Mouse (Mus musculus) MEL (cell line): ENCODE measurements around the gene Lao1. TPM values are rescaled to one million over a fixed set of nuclear protein-coding genes. Genes with fewer than 3 reads are reported as not detected.

Experiments used
- DNase-seq: peaks from one replicate; pipeline ENCODE4 v3.0.0; 2011; ENCODE audit warnings: low read depth, low spot score
- H3K27ac ChIP-seq: 2 replicates; pipeline ENCODE4 v1.5.1; 2012; ENCODE audit warnings: low read depth, mild to moderate bottlenecking, control low read depth, low read length, moderate library complexity; ENCODE audit not compliant: control insufficient read depth
- H3K27me3 ChIP-seq, 2 experiments: fragments of 150-350 bp in 1 of 2; sonication (generic) in 1 of 2; 2 replicates each; pipeline ENCODE4 v1.6.1; 2012; ENCODE audit warnings: low read length in 2 of 2, mild to moderate bottlenecking in 2 of 2, improper control_type of control experiment in 1 of 2, moderate library complexity in 1 of 2; ENCODE audit not compliant: insufficient read depth in 2 of 2, control insufficient read depth in 1 of 2
- H3K36me3 ChIP-seq, 2 experiments: 2 replicates each; pipeline ENCODE4 v1.6.1; 2012 to 2014; ENCODE audit warnings: low read length in 2 of 2, improper control_type of control experiment in 1 of 2, inconsistent platforms in 1 of 2, mild to moderate bottlenecking in 1 of 2; ENCODE audit not compliant: insufficient read depth in 2 of 2, control insufficient read depth in 1 of 2
- H3K4me1 ChIP-seq, 2 experiments: fragments of 150-350 bp in 1 of 2; sonication (generic) in 1 of 2; 2 replicates each; pipeline ENCODE4 v1.6.1; 2012; ENCODE audit warnings: low read length in 2 of 2, improper control_type of control experiment in 1 of 2, mild to moderate bottlenecking in 1 of 2; ENCODE audit not compliant: insufficient read depth in 2 of 2, control insufficient read depth in 1 of 2
- H3K4me3 ChIP-seq, 2 experiments: fragments of 150-350 bp in 1 of 2; sonication (generic) in 1 of 2; 2 replicates each; pipeline ENCODE4 v1.5.1; 2012; ENCODE audit warnings: low read depth in 2 of 2, low read length in 2 of 2, mild to moderate bottlenecking in 2 of 2, moderate library complexity in 2 of 2, control low read depth in 1 of 2, improper control_type of control experiment in 1 of 2; ENCODE audit not compliant: control insufficient read depth in 1 of 2, insufficient read depth in 1 of 2
- H3K79me2 ChIP-seq: 2 replicates; pipeline ENCODE4 v1.6.1; 2012; ENCODE audit warnings: mild to moderate bottlenecking, low read length, moderate library complexity; ENCODE audit not compliant: control insufficient read depth, poor library complexity, insufficient read depth
- H3K9ac ChIP-seq: 2 replicates; pipeline ENCODE4 v1.6.1; 2012; ENCODE audit warnings: low read depth, mild to moderate bottlenecking, control low read depth, low read length, moderate library complexity; ENCODE audit not compliant: control insufficient read depth, poor library complexity, severe bottlenecking
- H3K9me3 ChIP-seq: fragments of 150-350 bp; sonication (generic); replicated peaks from 2 replicates; pipeline ENCODE4 v1.6.1; 2012; ENCODE audit warnings: mild to moderate bottlenecking, low read length, improper control_type of control experiment, moderate library complexity; ENCODE audit not compliant: insufficient read depth
- CHD1 ChIP-seq: IDR thresholded peaks from 2 replicates; pipeline ENCODE4 v1.6.1; 2012; ENCODE audit warnings: low read depth, mild to moderate bottlenecking, inconsistent platforms, low read length, improper control_type of control experiment
- CHD2 ChIP-seq: IDR thresholded peaks from 2 replicates; pipeline ENCODE4 v1.6.1; 2011; ENCODE audit warnings: low read length, improper control_type of control experiment
- E2F4 ChIP-seq: IDR thresholded peaks from 2 replicates; pipeline ENCODE4 v1.6.1; 2011; ENCODE audit warnings: low read depth, low read length, improper control_type of control experiment, borderline replicate concordance
- EP300 ChIP-seq, 2 experiments: IDR thresholded peaks; 2 replicates each; pipeline ENCODE4 v1.6.1; 2011; ENCODE audit warnings: improper control_type of control experiment in 2 of 2, low read length in 2 of 2, low read depth in 1 of 2, mild to moderate bottlenecking in 1 of 2
- ETS1 ChIP-seq: IDR thresholded peaks from 2 replicates; pipeline ENCODE4 v1.6.1; 2012; ENCODE audit warnings: low read depth, mild to moderate bottlenecking, inconsistent platforms, low read length, improper control_type of control experiment, moderate library complexity
- GABPA ChIP-seq: IDR thresholded peaks from 2 replicates; pipeline ENCODE4 v1.6.1; 2012; ENCODE audit warnings: low read depth, mild to moderate bottlenecking, inconsistent platforms, low read length, improper control_type of control experiment, moderate library complexity
- HCFC1 ChIP-seq: IDR thresholded peaks from 2 replicates; pipeline ENCODE4 v1.6.1; 2012; ENCODE audit warnings: low read depth, mild to moderate bottlenecking, inconsistent platforms, low read length, improper control_type of control experiment, moderate library complexity
- KAT2A ChIP-seq: conservative IDR thresholded peaks from 2 replicates; pipeline ENCODE4 v1.6.1; 2012; ENCODE audit warnings: low read depth, low read length, improper control_type of control experiment, inconsistent platforms
- MYB ChIP-seq: IDR thresholded peaks from 2 replicates; pipeline ENCODE4 v1.6.1; 2011; ENCODE audit warnings: mild to moderate bottlenecking, low read depth, low read length, improper control_type of control experiment
- NELFE ChIP-seq: IDR thresholded peaks from 2 replicates; pipeline ENCODE4 v1.6.1; 2011; ENCODE audit warnings: low read depth, low read length, improper control_type of control experiment
- NRF1 ChIP-seq: IDR thresholded peaks from 2 replicates; pipeline ENCODE4 v1.6.1; 2014; ENCODE audit warnings: low read depth, mild to moderate bottlenecking, inconsistent platforms, low read length, improper control_type of control experiment, moderate library complexity; ENCODE audit not compliant: poor library complexity, insufficient read depth, severe bottlenecking
- POLR2AphosphoS2 ChIP-seq: IDR thresholded peaks from 2 replicates; pipeline ENCODE4 v1.6.1; 2011; ENCODE audit warnings: low read length, improper control_type of control experiment
- POLR2AphosphoS5 ChIP-seq: IDR thresholded peaks from 2 replicates; pipeline ENCODE4 v1.6.1; 2012; ENCODE audit warnings: low read depth, borderline replicate concordance, mild to moderate bottlenecking, inconsistent platforms, low read length, moderate library complexity, mixed read lengths
- RAD21 ChIP-seq: IDR thresholded peaks from 2 replicates; pipeline ENCODE4 v1.6.1; 2011; ENCODE audit warnings: mild to moderate bottlenecking, low read depth, low read length, improper control_type of control experiment
- TBP ChIP-seq: IDR thresholded peaks from 2 replicates; pipeline ENCODE4 v1.8.0; 2011; ENCODE audit warnings: low read depth, low read length, improper control_type of control experiment
- UBTF ChIP-seq: IDR thresholded peaks from 2 replicates; pipeline ENCODE4 v1.6.1; 2012; ENCODE audit warnings: low read depth, mild to moderate bottlenecking, inconsistent platforms, low read length, improper control_type of control experiment, moderate library complexity, borderline replicate concordance; ENCODE audit not compliant: insufficient read depth
- USF2 ChIP-seq, 2 experiments: IDR thresholded peaks; 2 replicates each; pipeline ENCODE4 v1.6.1; 2011 to 2012; ENCODE audit warnings: improper control_type of control experiment in 2 of 2, low read length in 2 of 2, borderline replicate concordance in 1 of 2, inconsistent platforms in 1 of 2, low read depth in 1 of 2, mild to moderate bottlenecking in 1 of 2; ENCODE audit not compliant: insufficient read depth in 1 of 2
- ZC3H11A ChIP-seq: IDR thresholded peaks from 2 replicates; pipeline ENCODE4 v1.6.1; 2012; ENCODE audit warnings: low read depth, mild to moderate bottlenecking, inconsistent platforms, low read length, improper control_type of control experiment
- ZMIZ1 ChIP-seq: IDR thresholded peaks from 2 replicates; pipeline ENCODE4 v1.6.1; 2012; ENCODE audit warnings: low read depth, mild to moderate bottlenecking, inconsistent platforms, low read length, improper control_type of control experiment, moderate library complexity
- ZNF384 ChIP-seq: IDR thresholded peaks from 2 replicates; pipeline ENCODE4 v1.6.1; 2012; ENCODE audit warnings: low read depth, mild to moderate bottlenecking, inconsistent platforms, low read length, improper control_type of control experiment
- polyA plus RNA-seq, 2 experiments: library from polyadenylated mRNA; stranded (reverse) in 1 of 2; unstranded in 1 of 2; fragments of >175 nt in 1 of 2; fragments of >200 nt in 1 of 2; gene quantifications; 2 replicates each; pipeline versions ENCODE4 v1.2.1 to v1.2.4; 2012; ENCODE audit warnings: low replicate concordance in 2 of 2, low read depth in 1 of 2; ENCODE audit not compliant: insufficient read length in 2 of 2, insufficient read depth in 1 of 2, missing spikeins in 1 of 2
- total RNA-seq: library from RNA; depleted of rRNA; stranded (reverse); fragments of 300-350 nt; gene quantifications from 2 replicates; pipeline ENCODE4 v1.2.3, GENCODE M21; 2012

The Lao1 gene
- total and polyA plus RNA-seq, 3 experiments = not detected

- Histone ChIP-seq H3K4me3 (no peak overlapping the region), H3K79me2 (no peaks in the 10 kb centered on the region), H3K27me3 (peaks cover 0 to 1% of the 10 kb centered on the region in 2 experiments; a peak in 2 of 4 replicates), H3K9ac (no peak overlapping the region), H3K4me1 (no peaks in the 10 kb centered on the region), H3K9me3 (no peaks in the 10 kb centered on the region), H3K36me3 (no peaks in the 10 kb centered on the region), H3K27ac (no peak overlapping the region)
- no peak for DNase-seq
- TF ChIP-seq EP300 (IDR thresholded peaks at IDR 0.05; ENCODE audit: low read depth in 1 of 2, low read length in 2 of 2) = no peak
- no peak for TF ChIP-seq USF2 (IDR thresholded peaks at IDR 0.05; ENCODE audit: borderline replicate concordance in 1 of 2, insufficient read depth in 1 of 2, low read depth in 1 of 2, low read length in 2 of 2)
- no peak for TF ChIP-seq TBP
- TF ChIP-seq UBTF = no peak
- TF ChIP-seq ZMIZ1 = no peak
- no peak for TF ChIP-seq KAT2A
Observed at GRCm38 (mm10) chr4:118967711-118968110, 6.3 kb downstream of the Lao1 start.

- TF ChIP-seq NRF1 = no peak
- TF ChIP-seq HCFC1 = no peak
- no peak for TF ChIP-seq CHD1
- no peak for TF ChIP-seq POLR2AphosphoS2
- TF ChIP-seq ZC3H11A = no peak
- no peak for TF ChIP-seq RAD21
- Histone ChIP-seq H3K9me3 (no peaks in the 10 kb centered on the region), H3K27me3 (no peaks in the 10 kb centered on the region; a peak in 1 of 4 replicates), H3K4me1 (no peaks in the 10 kb centered on the region), H3K9ac (no peak overlapping the region), H3K27ac (no peak overlapping the region), H3K36me3 (no peaks in the 10 kb centered on the region), H3K4me3 (no peak overlapping the region), H3K79me2 (no peaks in the 10 kb centered on the region)
- no peak for DNase-seq
Observed at GRCm38 (mm10) chr4:118973281-118973680, 11.9 kb downstream of the Lao1 start.

- Histone ChIP-seq H3K36me3 (no peaks in the 10 kb centered on the region; a peak in 1 of 4 replicates), H3K27me3 (no peaks in the 10 kb centered on the region), H3K4me3 (no peak overlapping the region), H3K9ac (no peak overlapping the region), H3K9me3 (no peaks in the 10 kb centered on the region), H3K4me1 (no peaks in the 10 kb centered on the region), H3K27ac (no peak overlapping the region), H3K79me2 (no peaks in the 10 kb centered on the region)
- DNase-seq = no peak
- TF ChIP-seq NELFE = no peak
- TF ChIP-seq POLR2AphosphoS5 = no peak
- TF ChIP-seq MYB = no peak
- TF ChIP-seq CHD2 = no peak
- no peak for TF ChIP-seq E2F4
- TF ChIP-seq ZNF384 = no peak
- no peak for TF ChIP-seq EP300 (IDR thresholded peaks at IDR 0.05; ENCODE audit: low read depth in 1 of 2, low read length in 2 of 2)
- TF ChIP-seq ETS1 = no peak
- TF ChIP-seq USF2 (IDR thresholded peaks at IDR 0.05; ENCODE audit: borderline replicate concordance in 1 of 2, insufficient read depth in 1 of 2, low read depth in 1 of 2, low read length in 2 of 2) = no peak
- no peak for TF ChIP-seq GABPA
Observed at GRCm38 (mm10) chr4:118985291-118985690, 23.9 kb downstream of the Lao1 start.
